Mouse (Mus musculus) cerebellum, adult 2 months (tissue): ENCODE data around the gene Arl9.

Experiments
- CTCF ChIP-seq: fragments of 200-500 bp; IDR thresholded peaks from 2 replicates; pipeline ENCODE4 v1.5.1; 2011; ENCODE audit warnings: low read depth, mild to moderate bottlenecking, control low read depth, low read length, moderate library complexity, borderline replicate concordance; ENCODE audit not compliant: insufficient read depth
- POLR2A ChIP-seq: fragments of 200-500 bp; IDR thresholded peaks from 2 replicates; pipeline ENCODE4 v1.6.1; 2011; ENCODE audit warnings: low read length, control low read depth, borderline replicate concordance; ENCODE audit not compliant: insufficient read depth

- no peak for TF ChIP-seq CTCF
- no peak for TF ChIP-seq POLR2A
Measured at GRCm38 (mm10) chr5:76964651-76965050, 39.2 kb upstream of the Arl9 start.
